Mouse (Mus musculus) forebrain, embryonic 11.5 days (tissue): Measurements from ENCODE around the gene Ndrg3. TPM values are rescaled to one million over a fixed set of nuclear protein-coding genes. Genes with fewer than 3 reads are reported as not detected.

Experiments
- ATAC-seq: fragments of 200-750 bp; cut with Nextera tagmentation; replicated peaks from 2 replicates; pipeline ENCODE4 v1.8.0; 2017; ENCODE audit warnings: moderate TSS enrichment; ENCODE audit not compliant: low FRiP score
- DNase-seq: peaks from one replicate; pipeline ENCODE4 v3.0.0-alpha.2; 2017; ENCODE audit warnings: low spot score
- H3K27ac ChIP-seq: fragments of 300-500 bp; sonication (generic); 2 replicates; pipeline ENCODE4 v1.5.1; 2014; ENCODE audit warnings: low read depth, low read length
- H3K27me3 ChIP-seq: fragments of 300-500 bp; sonication (generic); 2 replicates; pipeline ENCODE4 v1.6.1; 2014; ENCODE audit warnings: mild to moderate bottlenecking, low read length, mixed read lengths; ENCODE audit not compliant: control insufficient read depth, insufficient read depth
- H3K36me3 ChIP-seq: fragments of 300-500 bp; sonication (generic); 2 replicates; pipeline ENCODE4 v1.6.1; 2014; ENCODE audit warnings: mild to moderate bottlenecking, low read length, moderate library complexity, mixed read lengths; ENCODE audit not compliant: control insufficient read depth, insufficient read depth
- H3K4me1 ChIP-seq: fragments of 300-500 bp; sonication (generic); replicated peaks from 2 replicates; pipeline ENCODE4 v1.6.1; 2014; ENCODE audit warnings: low read length, mixed read lengths; ENCODE audit not compliant: control insufficient read depth, insufficient read depth
- H3K4me2 ChIP-seq: fragments of 300-500 bp; sonication (generic); 2 replicates; pipeline ENCODE4 v1.6.1; 2014; ENCODE audit warnings: low read depth, mild to moderate bottlenecking, low read length, moderate library complexity, mixed read lengths; ENCODE audit not compliant: severe bottlenecking
- H3K4me3 ChIP-seq: fragments of 300-500 bp; sonication (generic); 2 replicates; pipeline ENCODE4 v1.5.1; 2014; ENCODE audit warnings: low read depth, low read length
- H3K9ac ChIP-seq: fragments of 300-500 bp; sonication (generic); 2 replicates; pipeline ENCODE4 v1.6.1; 2014; ENCODE audit warnings: low read length
- H3K9me3 ChIP-seq: fragments of 300-500 bp; sonication (generic); 2 replicates; pipeline ENCODE4 v1.6.1; 2016; ENCODE audit warnings: low read length, mixed read lengths; ENCODE audit not compliant: control insufficient read depth
- WGBS: fragments of 180-500 bp; shearing (Covaris S2); extraction: QIAGEN DNeasy Blood & Tissue Kit; methylation state at CpG from one replicate; pipeline ENCODE4 v1.1.7; 2014; 5-methylcytosine and 5-hydroxymethylcytosine counted together
- polyA plus RNA-seq: library from polyadenylated mRNA; unstranded; fragments of >200 nt; fragmentation: Nextera tagmentation; extraction: Ambion mirVana; gene quantifications from 2 replicates; pipeline ENCODE4 v1.2.1, GENCODE M21; 2014

Ndrg3 gene
- polyA plus RNA-seq, 1 experiment from 2014 or later = 51.1 TPM

- Histone ChIP-seq H3K4me3 (no peak overlapping the region), H3K9me3 (no peaks in the 10 kb centered on the region), H3K4me1 (no peaks in the 10 kb centered on the region), H3K9ac (no peak overlapping the region), H3K27ac (no peak overlapping the region), H3K36me3 (no peaks in the 10 kb centered on the region), H3K4me2 (no peak overlapping the region), H3K27me3 (no peaks in the 10 kb centered on the region)
- no peak for DNase-seq
- ATAC-seq = no peak
- WGBS = 78% methylated on average over 2 of the region's 2 CpGs
Measured at GRCm38 (mm10) chr2:156982864-156983263, 9.0 kb downstream of the Ndrg3 start.

GRCm38 (mm10) chr2:156981291-156981690 is 10.6 kb downstream of the Ndrg3 start:
- H3K4me2 ChIP-seq = no peak overlapping the region
- no peaks in the 10 kb centered on the region for H3K4me1 ChIP-seq
- no peaks in the 10 kb centered on the region for H3K9me3 ChIP-seq
- DNase-seq = no peak
- H3K27me3 ChIP-seq = no peaks in the 10 kb centered on the region
- 87% methylated on average over 4 of the region's 4 CpGs for WGBS
- H3K27ac ChIP-seq = no peak overlapping the region
- H3K36me3 ChIP-seq = no peaks in the 10 kb centered on the region
- ATAC-seq = no peak
- H3K9ac ChIP-seq = no peak overlapping the region
- no peak overlapping the region for H3K4me3 ChIP-seq

- no peak overlapping the region for H3K27ac ChIP-seq
- no peak overlapping the region for H3K4me2 ChIP-seq
- ATAC-seq = no peak
- no peak overlapping the region for H3K4me3 ChIP-seq
- no peak for DNase-seq
- 89% methylated on average over 2 of the region's 2 CpGs for WGBS
- no peaks in the 10 kb centered on the region for H3K9me3 ChIP-seq
- no peaks in the 10 kb centered on the region for H3K4me1 ChIP-seq
- H3K27me3 ChIP-seq = no peaks in the 10 kb centered on the region
- H3K36me3 ChIP-seq = no peaks in the 10 kb centered on the region
- H3K9ac ChIP-seq = no peak overlapping the region
Measured at GRCm38 (mm10) chr2:156980059-156980458, 11.8 kb downstream of the Ndrg3 start.

- Histone ChIP-seq H3K4me2 (no peak overlapping the region), H3K9ac (no peak overlapping the region), H3K27me3 (no peaks in the 10 kb centered on the region), H3K4me1 (no peaks in the 10 kb centered on the region), H3K9me3 (no peaks in the 10 kb centered on the region), H3K4me3 (no peak overlapping the region), H3K27ac (no peak overlapping the region), H3K36me3 (no peaks in the 10 kb centered on the region)
- no peak for ATAC-seq
- no peak for DNase-seq
Measured at GRCm38 (mm10) chr2:156976711-156977110, 15.1 kb downstream of the Ndrg3 start.

GRCm38 (mm10) chr2:156974967-156975366 is 16.9 kb downstream of the Ndrg3 start:
- no peaks in the 10 kb centered on the region for H3K9me3 ChIP-seq
- H3K4me3 ChIP-seq = no peak overlapping the region
- H3K36me3 ChIP-seq = no peaks in the 10 kb centered on the region
- ATAC-seq = no peak
- no peak for DNase-seq
- no peak overlapping the region for H3K9ac ChIP-seq
- H3K4me1 ChIP-seq = no peaks in the 10 kb centered on the region
- H3K4me2 ChIP-seq = no peak overlapping the region
- WGBS = 80% methylated on average over 2 of the region's 2 CpGs
- H3K27me3 ChIP-seq = no peaks in the 10 kb centered on the region
- H3K27ac ChIP-seq = no peak overlapping the region

- Histone ChIP-seq H3K4me2 (no peak overlapping the region), H3K27ac (no peak overlapping the region), H3K4me1 (no peaks in the 10 kb centered on the region), H3K4me3 (no peak overlapping the region), H3K9ac (no peak overlapping the region), H3K36me3 (no peaks in the 10 kb centered on the region), H3K27me3 (no peaks in the 10 kb centered on the region), H3K9me3 (no peaks in the 10 kb centered on the region)
- ATAC-seq (no peak), DNase-seq (no peak)
- 86% methylated on average over 5 of the region's 5 CpGs for WGBS
Measured at GRCm38 (mm10) chr2:156973316-156974100, 18.3 kb downstream of the Ndrg3 start.

GRCm38 (mm10) chr2:156970253-156970652 is 21.6 kb downstream of the Ndrg3 start:
- H3K9me3 ChIP-seq = no peaks in the 10 kb centered on the region
- no peaks in the 10 kb centered on the region for H3K27me3 ChIP-seq
- H3K4me1 ChIP-seq = no peaks in the 10 kb centered on the region
- H3K27ac ChIP-seq = no peak overlapping the region
- DNase-seq (no peak), ATAC-seq (no peak)
- no peak overlapping the region for H3K4me3 ChIP-seq
- H3K4me2 ChIP-seq = no peak overlapping the region
- H3K9ac ChIP-seq = no peak overlapping the region
- H3K36me3 ChIP-seq = no peaks in the 10 kb centered on the region
- 84% methylated on average over 7 of the region's 7 CpGs for WGBS

GRCm38 (mm10) chr2:156968501-156968900 is 23.4 kb downstream of the Ndrg3 start:
- no peak overlapping the region for H3K4me3 ChIP-seq
- H3K27ac ChIP-seq = no peak overlapping the region
- no peak for DNase-seq
- no peaks in the 10 kb centered on the region for H3K9me3 ChIP-seq
- 74% methylated on average over 4 of the region's 4 CpGs for WGBS
- H3K4me1 ChIP-seq = no peaks in the 10 kb centered on the region
- H3K36me3 ChIP-seq = no peaks in the 10 kb centered on the region; the same call in 1 of the 2 replicates
- ATAC-seq = no peak
- no peak overlapping the region for H3K9ac ChIP-seq
- H3K27me3 ChIP-seq = no peaks in the 10 kb centered on the region
- H3K4me2 ChIP-seq = no peak overlapping the region

GRCm38 (mm10) chr2:156967388-156967787 is 24.5 kb downstream of the Ndrg3 start:
- Histone ChIP-seq H3K36me3 (no peaks in the 10 kb centered on the region; the same call in 1 of the 2 replicates), H3K27ac (no peak overlapping the region), H3K9me3 (no peaks in the 10 kb centered on the region), H3K27me3 (no peaks in the 10 kb centered on the region), H3K4me2 (no peak overlapping the region), H3K4me1 (no peaks in the 10 kb centered on the region), H3K9ac (no peak overlapping the region), H3K4me3 (no peak overlapping the region)
- WGBS = 88% methylated on average over 6 of the region's 6 CpGs
- ATAC-seq (no peak), DNase-seq (no peak)
